Mouse (Mus musculus): Measurements from ENCODE around the gene 1700056E22Rik. TPM values are rescaled to one million over a fixed set of nuclear protein-coding genes. Genes with fewer than 3 reads are reported as not detected.

The 1700056E22Rik gene
- polyA plus RNA-seq, 1 experiment from 2014 or later, result 1.9 TPM

GRCm38 (mm10) chr1:184019722-184020107 is 14.4 kb downstream of the 1700056E22Rik start:
- Histone ChIP-seq H3K9ac (ENCODE audit: low read length) (no peak overlapping the region), H3K36me3 (ENCODE audit: control insufficient read depth, insufficient read depth, low read length) (no peaks in the 10 kb centered on the region), H3K9me3 (ENCODE audit: control insufficient read depth, low read length) (no peaks in the 10 kb centered on the region), H3K4me3 (ENCODE audit: low read depth, low read length) (no peak overlapping the region), H3K27me3 (ENCODE audit: control insufficient read depth, insufficient read depth, low read length) (no peaks in the 10 kb centered on the region), H3K4me1 (ENCODE audit: control insufficient read depth, insufficient read depth, low read length) (0 out of 2 replicates have a peak, but pooled peaks cover 2% of the 10 kb centered on the region), H3K4me2 (ENCODE audit: low read depth) (no peak overlapping the region), H3K27ac (ENCODE audit: low read depth, low read length) (no peak overlapping the region)
- 33% methylated on average over 6 of the region's 6 CpGs for WGBS
- ATAC-seq (ENCODE audit: insufficient read depth, low FRiP score, low TSS enrichment) (no peak), DNase-seq (ENCODE audit: low spot score) (no peak)

- no peak for ATAC-seq (ENCODE audit: insufficient read depth, low FRiP score, low TSS enrichment)
- Histone ChIP-seq H3K4me2 (ENCODE audit: low read depth) (no peak overlapping the region), H3K27ac (ENCODE audit: low read depth, low read length) (no peak overlapping the region), H3K27me3 (ENCODE audit: control insufficient read depth, insufficient read depth, low read length) (no peaks in the 10 kb centered on the region), H3K36me3 (ENCODE audit: control insufficient read depth, insufficient read depth, low read length) (no peaks in the 10 kb centered on the region), H3K9me3 (ENCODE audit: control insufficient read depth, low read length) (no peaks in the 10 kb centered on the region), H3K4me3 (ENCODE audit: low read depth, low read length) (no peak overlapping the region), H3K4me1 (ENCODE audit: control insufficient read depth, insufficient read depth, low read length) (0 out of 2 replicates have a peak, but pooled peaks cover 2% of the 10 kb centered on the region), H3K9ac (ENCODE audit: low read length) (no peak overlapping the region)
- 48% methylated on average over 6 of the region's 6 CpGs for WGBS
- no peak for DNase-seq (ENCODE audit: low spot score)
Observed at GRCm38 (mm10) chr1:184019042-184019721, 14.9 kb downstream of the 1700056E22Rik start.

- no peak overlapping the region for H3K9ac ChIP-seq (ENCODE audit: low read length)
- 85% methylated on average over 2 of the region's 2 CpGs for WGBS
- no peak overlapping the region for H3K4me3 ChIP-seq (ENCODE audit: low read depth, low read length)
- no peaks in the 10 kb centered on the region for H3K36me3 ChIP-seq (ENCODE audit: control insufficient read depth, insufficient read depth, low read length)
- H3K9me3 ChIP-seq (ENCODE audit: control insufficient read depth, low read length), result no peaks in the 10 kb centered on the region
- no peak overlapping the region for H3K4me2 ChIP-seq (ENCODE audit: low read depth)
- 0 out of 2 replicates have a peak, but pooled peaks cover 2% of the 10 kb centered on the region for H3K4me1 ChIP-seq (ENCODE audit: control insufficient read depth, insufficient read depth, low read length)
- DNase-seq (ENCODE audit: low spot score) (no peak), ATAC-seq (ENCODE audit: insufficient read depth, low FRiP score, low TSS enrichment) (no peak)
- no peak overlapping the region for H3K27ac ChIP-seq (ENCODE audit: low read depth, low read length)
- no peaks in the 10 kb centered on the region for H3K27me3 ChIP-seq (ENCODE audit: control insufficient read depth, insufficient read depth, low read length)
Observed at GRCm38 (mm10) chr1:184017606-184018005, 16.5 kb downstream of the 1700056E22Rik start.

- no peaks in the 10 kb centered on the region for H3K27me3 ChIP-seq (ENCODE audit: control insufficient read depth, insufficient read depth, low read length)
- H3K4me2 ChIP-seq (ENCODE audit: low read depth), result no peak overlapping the region
- H3K36me3 ChIP-seq (ENCODE audit: control insufficient read depth, insufficient read depth, low read length), result no peaks in the 10 kb centered on the region
- no peak overlapping the region for H3K9ac ChIP-seq (ENCODE audit: low read length)
- no peak for DNase-seq (ENCODE audit: low spot score)
- no peaks in the 10 kb centered on the region for H3K9me3 ChIP-seq (ENCODE audit: control insufficient read depth, low read length)
- 80% methylated on average over 10 of the region's 10 CpGs for WGBS
- no peak for ATAC-seq (ENCODE audit: insufficient read depth, low FRiP score, low TSS enrichment)
- no peak overlapping the region for H3K27ac ChIP-seq (ENCODE audit: low read depth, low read length)
- H3K4me3 ChIP-seq (ENCODE audit: low read depth, low read length), result no peak overlapping the region
- H3K4me1 ChIP-seq (ENCODE audit: control insufficient read depth, insufficient read depth, low read length), result 0 out of 2 replicates have a peak, but pooled peaks cover 2% of the 10 kb centered on the region
Observed at GRCm38 (mm10) chr1:184015995-184016730, 17.9 kb downstream of the 1700056E22Rik start.

- Histone ChIP-seq H3K4me1 (ENCODE audit: control insufficient read depth, insufficient read depth, low read length) (no peaks in the 10 kb centered on the region), H3K9me3 (ENCODE audit: control insufficient read depth, low read length) (no peaks in the 10 kb centered on the region), H3K27me3 (ENCODE audit: control insufficient read depth, insufficient read depth, low read length) (no peaks in the 10 kb centered on the region), H3K36me3 (ENCODE audit: control insufficient read depth, insufficient read depth, low read length) (no peaks in the 10 kb centered on the region), H3K4me2 (ENCODE audit: low read depth) (no peak overlapping the region), H3K4me3 (ENCODE audit: low read depth, low read length) (no peak overlapping the region), H3K9ac (ENCODE audit: low read length) (no peak overlapping the region), H3K27ac (ENCODE audit: low read depth, low read length) (no peak overlapping the region)
- 76% methylated on average over 3 of the region's 3 CpGs for WGBS
- no peak for ATAC-seq (ENCODE audit: insufficient read depth, low FRiP score, low TSS enrichment)
- DNase-seq (ENCODE audit: low spot score), result no peak
Observed at GRCm38 (mm10) chr1:184014091-184014490, 20.0 kb downstream of the 1700056E22Rik start.

GRCm38 (mm10) chr1:184013106-184013505 is 21.0 kb downstream of the 1700056E22Rik start, which contains the start of gene Dusp10:
TSS of gene Dusp10 (plus strand) at chr1:184013302.
- no peak within 1 kb of the TSS for H3K4me2 ChIP-seq (ENCODE audit: low read depth)
- DNase-seq (ENCODE audit: low spot score) (no peak), ATAC-seq (ENCODE audit: insufficient read depth, low FRiP score, low TSS enrichment) (no peak)
- no peaks in the 10 kb centered on the region for H3K27me3 ChIP-seq (ENCODE audit: control insufficient read depth, insufficient read depth, low read length)
- no peak within 1 kb of the TSS for H3K27ac ChIP-seq (ENCODE audit: low read depth, low read length)
- no peak within 1 kb of the TSS for H3K9ac ChIP-seq (ENCODE audit: low read length)
- 91% methylated on average over 4 of the region's 4 CpGs for WGBS
- no peaks in the 10 kb centered on the region for H3K36me3 ChIP-seq (ENCODE audit: control insufficient read depth, insufficient read depth, low read length)
- H3K9me3 ChIP-seq (ENCODE audit: control insufficient read depth, low read length), result no peaks in the 10 kb centered on the region
- H3K4me3 ChIP-seq (ENCODE audit: low read depth, low read length), result no peak within 1 kb of the TSS
- H3K4me1 ChIP-seq (ENCODE audit: control insufficient read depth, insufficient read depth, low read length), result no peaks in the 10 kb centered on the region

- no peaks in the 10 kb centered on the region for H3K9me3 ChIP-seq (ENCODE audit: control insufficient read depth, low read length)
Observed at GRCm38 (mm10) chr1:184011311-184011710, 22.8 kb downstream of the 1700056E22Rik start.

GRCm38 (mm10) chr1:184006086-184006485 is 28.0 kb downstream of the 1700056E22Rik start:
- ATAC-seq (ENCODE audit: insufficient read depth, low FRiP score, low TSS enrichment), result no peak

More at GRCm38 (mm10) chr1:184011311-184011710, 22.8 kb downstream of the 1700056E22Rik start:
- Histone ChIP-seq H3K27ac (ENCODE audit: low read depth, low read length) (no peak overlapping the region), H3K27me3 (ENCODE audit: control insufficient read depth, insufficient read depth, low read length) (no peaks in the 10 kb centered on the region), H3K4me1 (ENCODE audit: control insufficient read depth, insufficient read depth, low read length) (no peaks in the 10 kb centered on the region), H3K36me3 (ENCODE audit: control insufficient read depth, insufficient read depth, low read length) (no peaks in the 10 kb centered on the region), H3K9ac (ENCODE audit: low read length) (no peak overlapping the region), H3K4me2 (ENCODE audit: low read depth) (no peak overlapping the region), H3K4me3 (ENCODE audit: low read depth, low read length) (no peak overlapping the region)
- no peak for DNase-seq (ENCODE audit: low spot score)
- WGBS, result 97% methylated on average over 6 of the region's 6 CpGs
- ATAC-seq (ENCODE audit: insufficient read depth, low FRiP score, low TSS enrichment), result no peak

More at GRCm38 (mm10) chr1:184006086-184006485, 28.0 kb downstream of the 1700056E22Rik start:
- Histone ChIP-seq H3K4me2 (ENCODE audit: low read depth) (no peak overlapping the region), H3K4me1 (ENCODE audit: control insufficient read depth, insufficient read depth, low read length) (no peaks in the 10 kb centered on the region), H3K9ac (ENCODE audit: low read length) (no peak overlapping the region), H3K27ac (ENCODE audit: low read depth, low read length) (no peak overlapping the region), H3K9me3 (ENCODE audit: control insufficient read depth, low read length) (no peaks in the 10 kb centered on the region), H3K36me3 (ENCODE audit: control insufficient read depth, insufficient read depth, low read length) (no peaks in the 10 kb centered on the region), H3K4me3 (ENCODE audit: low read depth, low read length) (no peak overlapping the region), H3K27me3 (ENCODE audit: control insufficient read depth, insufficient read depth, low read length) (no peaks in the 10 kb centered on the region)
- DNase-seq (ENCODE audit: low spot score), result no peak

Measured in neural tube, embryonic 11.5 days (tissue).